Mouse (Mus musculus): Measurements from ENCODE around the gene Clec5a.
"Not testable (repeated sequence)": the region's sequence is repeated elsewhere in the genome, so short reads cannot be mapped to it uniquely, and the experiment has no call there.

The Clec5a gene

GRCm38 (mm10) chr6:40585645-40586044, at the start of gene Clec5a:
Gene Clec5a, minus strand, starts transcription at chr6:40585821.
- Histone ChIP-seq H3K27me3 (ENCODE audit: control insufficient read depth, insufficient read depth, low read length, poor library complexity, severe bottlenecking) (no peaks in the 10 kb centered on the region; the same call in 1 of the 2 replicates), H3K36me3 (ENCODE audit: control insufficient read depth, insufficient read depth, low read length, poor library complexity, severe bottlenecking) (no peaks in the 10 kb centered on the region)
- no peak for DNase-seq (ENCODE audit: low read depth, low spot score)

- DNase-seq (ENCODE audit: low read depth, low spot score), result no peak
- H3K27me3 ChIP-seq (ENCODE audit: control insufficient read depth, insufficient read depth, low read length, poor library complexity, severe bottlenecking), result no peaks in the 10 kb centered on the region
- H3K36me3 ChIP-seq (ENCODE audit: control insufficient read depth, insufficient read depth, low read length, poor library complexity, severe bottlenecking), result no peaks in the 10 kb centered on the region
Measured at GRCm38 (mm10) chr6:40634640-40635071, 49.0 kb upstream of the Clec5a start.

- H3K36me3 ChIP-seq (ENCODE audit: control insufficient read depth, insufficient read depth, low read length, poor library complexity, severe bottlenecking), result no peaks in the 10 kb centered on the region
- no peak for DNase-seq (ENCODE audit: low read depth, low spot score)
- H3K27me3 ChIP-seq (ENCODE audit: control insufficient read depth, insufficient read depth, low read length, poor library complexity, severe bottlenecking), result no peaks in the 10 kb centered on the region
Measured at GRCm38 (mm10) chr6:40628406-40629000, 42.9 kb upstream of the Clec5a start, which contains the start of gene Mgam. Gene Mgam, plus strand, starts transcription at chr6:40628831.

GRCm38 (mm10) chr6:40626111-40626510, 40.5 kb upstream of the Clec5a start:
- DNase-seq (ENCODE audit: low read depth, low spot score), result no peak
- Histone ChIP-seq H3K27me3 (ENCODE audit: control insufficient read depth, insufficient read depth, low read length, poor library complexity, severe bottlenecking) (no peaks in the 10 kb centered on the region), H3K36me3 (ENCODE audit: control insufficient read depth, insufficient read depth, low read length, poor library complexity, severe bottlenecking) (no peaks in the 10 kb centered on the region)

GRCm38 (mm10) chr6:40617965-40618364, 32.3 kb upstream of the Clec5a start:
- DNase-seq (ENCODE audit: low read depth, low spot score), result peak; percentile 18
- no peaks in the 10 kb centered on the region for H3K27me3 ChIP-seq (ENCODE audit: control insufficient read depth, insufficient read depth, low read length, poor library complexity, severe bottlenecking)
- no peaks in the 10 kb centered on the region for H3K36me3 ChIP-seq (ENCODE audit: control insufficient read depth, insufficient read depth, low read length, poor library complexity, severe bottlenecking)

GRCm38 (mm10) chr6:40613260-40613852, 27.7 kb upstream of the Clec5a start, which contains the start of gene Tas2r138:
Gene Tas2r138, minus strand, starts transcription at chr6:40613310.
- DNase-seq (ENCODE audit: low read depth, low spot score), result no peak
- Histone ChIP-seq H3K27me3 (ENCODE audit: control insufficient read depth, insufficient read depth, low read length, poor library complexity, severe bottlenecking) (no peaks in the 10 kb centered on the region), H3K36me3 (ENCODE audit: control insufficient read depth, insufficient read depth, low read length, poor library complexity, severe bottlenecking) (no peaks in the 10 kb centered on the region)

- DNase-seq (ENCODE audit: low read depth, low spot score), result no peak
- no peaks in the 10 kb centered on the region for H3K27me3 ChIP-seq (ENCODE audit: control insufficient read depth, insufficient read depth, low read length, poor library complexity, severe bottlenecking)
- H3K36me3 ChIP-seq (ENCODE audit: control insufficient read depth, insufficient read depth, low read length, poor library complexity, severe bottlenecking), result no peaks in the 10 kb centered on the region
Measured at GRCm38 (mm10) chr6:40610244-40610643, 24.6 kb upstream of the Clec5a start.

- DNase-seq (ENCODE audit: low read depth, low spot score), result no peak
- Histone ChIP-seq H3K27me3 (ENCODE audit: control insufficient read depth, insufficient read depth, low read length, poor library complexity, severe bottlenecking) (no peaks in the 10 kb centered on the region), H3K36me3 (ENCODE audit: control insufficient read depth, insufficient read depth, low read length, poor library complexity, severe bottlenecking) (no peaks in the 10 kb centered on the region)
Measured at GRCm38 (mm10) chr6:40607431-40607830, 21.8 kb upstream of the Clec5a start.

GRCm38 (mm10) chr6:40598546-40598945, 12.9 kb upstream of the Clec5a start:
- not testable (repeated sequence) for H3K27me3 ChIP-seq (ENCODE audit: control insufficient read depth, insufficient read depth, low read length, poor library complexity, severe bottlenecking); H3K36me3 ChIP-seq (ENCODE audit: control insufficient read depth, insufficient read depth, low read length, poor library complexity, severe bottlenecking); DNase-seq (ENCODE audit: low read depth, low spot score)

- H3K36me3 ChIP-seq (ENCODE audit: control insufficient read depth, insufficient read depth, low read length, poor library complexity, severe bottlenecking), result no peaks in the 10 kb centered on the region
- H3K27me3 ChIP-seq (ENCODE audit: control insufficient read depth, insufficient read depth, low read length, poor library complexity, severe bottlenecking), result no peaks in the 10 kb centered on the region
- DNase-seq (ENCODE audit: low read depth, low spot score), result no peak
Measured at GRCm38 (mm10) chr6:40594804-40595550, 9.4 kb upstream of the Clec5a start.

- Histone ChIP-seq H3K36me3 (ENCODE audit: control insufficient read depth, insufficient read depth, low read length, poor library complexity, severe bottlenecking) (no peaks in the 10 kb centered on the region), H3K27me3 (ENCODE audit: control insufficient read depth, insufficient read depth, low read length, poor library complexity, severe bottlenecking) (no peaks in the 10 kb centered on the region; the same call in 1 of the 2 replicates)
- DNase-seq (ENCODE audit: low read depth, low spot score), result no peak
Measured at GRCm38 (mm10) chr6:40588346-40588745, 2.7 kb upstream of the Clec5a start.

- H3K27me3 ChIP-seq (ENCODE audit: control insufficient read depth, insufficient read depth, low read length, poor library complexity, severe bottlenecking), result no peaks in the 10 kb centered on the region; the same call in 1 of the 2 replicates
- DNase-seq (ENCODE audit: low read depth, low spot score), result no peak
Measured at GRCm38 (mm10) chr6:40584336-40584735, 1.3 kb downstream of the Clec5a start.

GRCm38 (mm10) chr6:40576305-40576704, 9.3 kb downstream of the Clec5a start:
- DNase-seq (ENCODE audit: low read depth, low spot score), result no peak
- Histone ChIP-seq H3K27me3 (ENCODE audit: control insufficient read depth, insufficient read depth, low read length, poor library complexity, severe bottlenecking) (no peaks in the 10 kb centered on the region; the same call in 1 of the 2 replicates), H3K36me3 (ENCODE audit: control insufficient read depth, insufficient read depth, low read length, poor library complexity, severe bottlenecking) (no peaks in the 10 kb centered on the region)

More at GRCm38 (mm10) chr6:40584336-40584735, 1.3 kb downstream of the Clec5a start:
- H3K36me3 ChIP-seq (ENCODE audit: control insufficient read depth, insufficient read depth, low read length, poor library complexity, severe bottlenecking), result no peaks in the 10 kb centered on the region

GRCm38 (mm10) chr6:40573618-40574017, 12.0 kb downstream of the Clec5a start:
- DNase-seq (ENCODE audit: low read depth, low spot score), result no peak
- H3K36me3 ChIP-seq (ENCODE audit: control insufficient read depth, insufficient read depth, low read length, poor library complexity, severe bottlenecking), result no peaks in the 10 kb centered on the region
- H3K27me3 ChIP-seq (ENCODE audit: control insufficient read depth, insufficient read depth, low read length, poor library complexity, severe bottlenecking), result no peaks in the 10 kb centered on the region; the same call in 1 of the 2 replicates

GRCm38 (mm10) chr6:40569187-40569586, 16.4 kb downstream of the Clec5a start, which contains the start of gene Olfr460:
Gene Olfr460, plus strand, starts transcription at chr6:40569487.
- Histone ChIP-seq H3K36me3 (ENCODE audit: control insufficient read depth, insufficient read depth, low read length, poor library complexity, severe bottlenecking) (no peaks in the 10 kb centered on the region), H3K27me3 (ENCODE audit: control insufficient read depth, insufficient read depth, low read length, poor library complexity, severe bottlenecking) (no peaks in the 10 kb centered on the region)
- no peak for DNase-seq (ENCODE audit: low read depth, low spot score)
